Mouse (Mus musculus): ENCODE measurements around the gene Cbfa2t3.

DNA sequence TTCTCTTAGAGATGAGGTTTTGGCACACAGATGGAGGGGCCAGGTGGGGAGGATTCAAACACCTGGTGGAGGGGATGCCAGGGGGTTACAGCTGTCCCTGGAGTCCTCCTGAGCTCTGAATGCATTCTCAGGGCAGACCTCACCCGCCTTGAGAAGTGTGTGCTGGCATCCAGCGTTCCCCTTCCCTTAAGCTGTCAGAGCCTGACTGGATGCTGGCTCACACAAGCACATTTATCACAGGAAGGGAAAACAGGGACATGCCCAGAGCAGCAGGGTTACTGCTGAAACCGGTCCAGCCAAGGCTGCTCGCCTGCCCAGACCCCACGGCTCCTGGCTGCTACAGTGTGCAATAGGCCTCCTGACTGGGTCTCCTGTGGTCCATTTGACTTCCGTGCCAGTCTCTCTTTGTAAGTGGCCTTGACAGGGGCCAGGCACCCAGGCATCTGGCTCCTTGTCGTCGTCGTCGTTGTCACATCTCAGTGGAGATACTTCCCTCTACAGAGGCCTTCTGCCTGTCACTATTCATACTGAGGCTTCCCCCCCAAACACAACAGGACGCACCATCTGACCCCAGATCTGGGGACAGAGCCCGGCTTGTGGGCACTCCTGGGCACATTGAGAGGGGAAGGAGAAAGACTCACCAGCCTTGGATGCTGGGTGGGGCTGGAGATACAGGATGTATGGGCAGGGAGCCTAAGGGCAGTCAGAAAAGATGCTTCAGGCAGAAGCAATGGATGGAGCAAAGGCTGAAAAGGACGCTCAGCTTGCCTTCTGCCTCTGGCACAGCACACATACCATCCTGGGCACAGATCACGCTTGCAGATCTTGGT is 22.1 kb upstream of the Cbfa2t3 start:
- TF ChIP-seq POLR2A (IDR thresholded peaks at IDR 0.05; ENCODE audit: borderline replicate concordance, control insufficient read depth, low read depth, low read length): 0 out of 2 replicates have a peak, but pooled peaks have one; percentile 29
- TF ChIP-seq CTCF (IDR thresholded peaks at IDR 0.05; ENCODE audit: control insufficient read depth, insufficient read depth, low read length): no peak
